Mouse (Mus musculus): ENCODE measurements at regions not wholly inside any gene's neighbourhood (a gene's known extent, or its start where the extent isn't known, plus 50 kb on each side); places are given as distances from the start of the nearest gene placed in this dataset.

DNA sequence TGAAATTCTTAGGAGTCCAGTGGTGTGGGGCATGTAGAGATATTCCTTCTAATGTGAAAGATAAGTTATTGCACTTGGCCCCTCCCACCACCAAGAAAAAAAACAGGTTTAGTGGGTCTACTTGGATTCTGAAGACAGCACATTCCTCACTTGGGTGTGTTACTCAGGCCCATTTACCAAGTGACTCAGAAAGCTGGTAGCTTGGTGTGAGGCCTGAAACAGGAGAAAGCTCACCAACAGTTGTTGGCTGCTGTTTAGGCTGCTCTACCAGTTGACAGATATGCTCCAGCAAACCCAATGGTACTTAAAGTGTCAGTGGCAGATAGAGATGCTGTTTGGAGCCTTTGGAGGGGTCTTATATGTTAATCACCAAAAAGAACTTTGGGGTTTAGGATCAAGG is 207.8 kb upstream of the Gm11042 start:
- no peak for DNase-seq (ENCODE audit: low read depth, low spot score)

- DNase-seq (ENCODE audit: low read depth, low spot score): no peak
These were observed 201.8 kb upstream of the Gm11042 start for GRCm38 (mm10) chr12:74518032-74518431.

DNA sequence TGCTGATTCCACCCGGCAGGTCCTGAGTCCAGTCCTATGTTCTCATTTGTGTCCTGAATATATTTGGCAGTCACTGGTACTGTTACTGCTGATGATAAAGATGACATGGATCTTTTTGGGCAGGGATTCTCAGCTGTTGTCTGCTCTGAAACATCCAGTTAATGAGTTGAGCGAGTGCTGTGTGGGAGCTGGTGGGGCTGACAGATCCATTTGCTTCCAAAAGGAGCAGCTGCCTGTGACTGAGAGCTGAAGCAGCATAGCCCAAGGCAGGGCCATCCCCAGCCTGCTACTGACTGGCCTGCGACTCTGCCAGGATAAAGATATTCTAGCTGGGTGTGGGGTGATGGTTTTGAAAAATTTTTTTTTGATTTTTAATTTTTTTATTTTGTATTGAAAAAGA is 200.3 kb upstream of the Gm11042 start:
- DNase-seq (ENCODE audit: low read depth, low spot score): no peak

DNA sequence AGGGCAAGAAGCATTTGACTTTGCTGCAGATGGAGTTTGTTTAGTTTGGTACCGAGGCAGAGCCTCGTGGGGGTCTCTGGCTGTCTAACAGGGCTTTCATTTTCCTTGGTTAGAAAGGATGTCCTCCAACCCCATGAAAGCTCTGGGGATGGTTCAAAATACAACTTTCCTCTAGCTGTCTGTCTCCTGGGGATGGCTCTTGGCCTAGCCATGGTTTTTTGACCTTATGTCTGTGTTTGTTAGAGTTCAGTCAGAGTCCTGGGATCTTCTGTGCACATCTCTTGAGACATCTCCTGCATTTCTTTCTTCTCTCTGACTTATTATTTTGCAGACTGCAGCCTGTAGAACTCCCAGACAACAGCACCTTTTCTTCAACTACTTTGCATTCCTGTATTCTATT is 186.6 kb upstream of the Gm11042 start:
- DNase-seq (ENCODE audit: low read depth, low spot score): no peak

DNA sequence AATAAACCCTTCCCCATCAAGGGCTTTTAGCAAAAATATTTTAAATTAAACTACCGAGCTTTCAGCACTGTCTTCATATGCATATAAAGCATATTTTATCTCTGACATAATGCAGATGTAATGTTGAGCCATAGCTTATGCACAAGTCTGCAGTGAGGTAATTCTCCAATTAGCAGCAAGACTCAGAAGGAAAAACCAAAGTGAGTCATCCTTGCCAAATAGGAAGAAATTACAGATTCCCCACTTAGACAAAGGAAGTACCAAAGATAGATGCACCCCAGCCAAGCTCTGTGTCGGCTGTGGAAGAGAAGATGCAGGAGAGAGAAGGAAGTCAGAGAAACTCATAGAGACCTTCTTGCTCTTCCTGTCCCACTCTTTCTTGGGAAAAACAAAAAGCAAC is 161.4 kb upstream of the Gm11042 start:
- no peak for DNase-seq (ENCODE audit: low read depth, low spot score)

DNA sequence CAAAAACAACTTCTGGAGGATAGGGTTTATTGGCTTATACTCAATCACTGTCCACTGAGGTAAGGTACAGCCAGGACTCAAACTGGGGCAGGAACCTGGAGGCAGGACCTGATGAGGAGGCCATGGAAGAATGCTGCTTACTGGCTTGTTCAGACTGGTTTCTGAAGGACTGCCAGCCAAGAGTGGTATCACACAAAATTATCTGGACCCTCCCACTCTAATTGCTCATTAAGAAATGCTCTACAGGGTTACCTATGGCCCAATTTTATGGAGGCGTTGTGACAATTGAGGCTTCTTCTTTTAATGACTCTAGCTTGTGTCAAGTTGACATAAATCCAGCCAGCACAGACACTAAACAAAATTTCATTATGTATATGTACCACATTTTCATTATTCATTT is 158.5 kb upstream of the Gm11042 start:
- DNase-seq (ENCODE audit: low read depth, low spot score): no peak

DNA sequence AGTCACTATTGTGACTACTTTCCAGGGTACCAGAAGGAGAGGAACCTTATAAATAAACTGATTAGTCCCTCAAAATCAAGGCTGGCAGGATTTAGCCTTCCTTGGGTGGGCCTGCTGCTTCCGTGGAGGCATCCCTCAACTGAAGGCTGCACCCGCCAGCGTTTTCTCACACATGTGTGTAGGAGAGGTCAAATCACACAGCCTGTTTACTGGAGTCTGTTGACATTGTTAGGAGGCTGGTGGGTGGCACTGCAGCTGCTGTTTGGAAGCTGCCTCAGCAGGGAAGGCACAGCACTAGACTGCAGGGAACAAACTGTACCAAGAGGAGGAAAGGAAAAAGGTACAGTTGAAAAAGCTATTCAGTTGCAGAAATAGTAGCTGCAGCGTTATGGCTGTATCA is 142.3 kb upstream of the Gm11042 start:
- no peak for DNase-seq (ENCODE audit: low read depth, low spot score)

DNA sequence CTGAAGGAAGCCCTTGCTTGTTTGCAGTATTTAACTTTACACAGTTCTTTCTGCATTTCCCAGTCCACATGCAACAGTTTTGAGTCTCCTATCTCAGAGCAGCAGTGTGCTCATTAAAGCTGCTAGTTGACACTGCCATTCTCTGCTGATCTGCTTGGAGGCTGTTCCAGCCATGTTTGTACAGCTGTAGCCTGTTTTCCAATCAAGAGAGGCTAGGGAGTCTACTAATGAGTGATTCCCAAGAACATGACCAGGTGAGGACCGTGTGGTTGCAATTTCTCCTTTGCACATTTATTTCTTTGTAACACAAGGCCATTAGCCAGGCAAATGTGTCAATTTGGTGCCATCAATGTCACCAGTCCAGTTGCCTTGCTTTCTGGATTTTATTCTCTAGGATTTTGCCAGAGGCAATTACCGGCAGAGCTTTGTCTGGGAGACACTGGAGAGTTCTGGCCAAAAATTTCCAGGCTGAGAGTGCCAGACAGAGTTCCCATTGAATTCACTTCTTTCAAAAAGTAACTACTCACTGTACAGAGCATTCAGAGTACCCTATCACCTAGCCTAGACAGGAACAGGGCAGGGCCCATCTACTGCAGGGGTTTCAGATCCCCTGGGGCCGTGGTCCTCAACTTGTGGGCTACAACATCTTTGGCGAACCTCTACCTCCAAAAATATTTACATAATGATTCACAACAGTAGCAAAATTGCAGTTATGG is 136.3 kb upstream of the Gm11042 start:
- no peak for DNase-seq (ENCODE audit: low read depth, low spot score)

DNA sequence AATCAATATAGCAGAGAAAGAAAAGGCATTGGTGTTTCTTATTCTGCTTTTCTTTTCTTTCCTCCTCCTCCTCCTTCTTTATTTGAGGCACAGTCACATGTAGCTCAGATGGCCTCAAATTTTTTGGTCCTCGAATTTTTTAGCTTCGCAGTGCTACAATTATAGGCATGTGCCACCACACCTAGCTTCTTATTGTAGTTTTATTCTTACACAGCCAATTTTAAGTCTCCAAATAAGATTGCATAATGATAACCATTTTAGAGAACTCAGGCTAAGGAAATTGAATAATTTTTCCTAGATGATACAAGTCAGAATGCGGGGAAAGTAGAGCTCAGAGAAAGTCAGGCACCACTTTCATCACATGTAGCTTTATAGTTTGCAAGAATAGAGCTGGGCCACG is 132.1 kb upstream of the Gm11042 start:
- DNase-seq (ENCODE audit: low read depth, low spot score): no peak

DNA sequence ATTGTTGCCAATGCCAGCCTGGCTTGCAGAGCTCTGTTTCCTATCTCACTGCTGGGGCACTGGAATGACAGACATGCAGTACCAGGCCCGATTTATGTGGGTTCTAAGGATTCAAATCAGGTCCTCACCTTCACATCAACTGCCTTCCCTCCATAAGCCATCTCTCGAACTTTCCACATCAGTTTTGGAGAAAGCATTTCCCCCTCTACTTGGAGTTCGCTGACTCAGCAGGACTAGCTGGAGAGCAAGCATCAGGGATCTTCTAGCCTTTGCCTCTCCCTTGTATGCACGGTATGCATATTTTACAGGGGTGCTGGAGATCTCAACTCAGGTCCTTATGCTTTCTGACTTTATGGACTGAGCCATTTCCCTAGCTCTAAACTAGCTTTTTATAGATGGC is 118.7 kb upstream of the Gm11042 start:
- DNase-seq (ENCODE audit: low read depth, low spot score): no peak

- DNase-seq (ENCODE audit: low read depth, low spot score): no peak
These were observed 98.5 kb upstream of the Gm11042 start for GRCm38 (mm10) chr12:74414738-74415137.

- DNase-seq (ENCODE audit: low read depth, low spot score): peak; percentile 10
These were observed 94.3 kb upstream of the Gm11042 start for GRCm38 (mm10) chr12:74410511-74410910.

DNA sequence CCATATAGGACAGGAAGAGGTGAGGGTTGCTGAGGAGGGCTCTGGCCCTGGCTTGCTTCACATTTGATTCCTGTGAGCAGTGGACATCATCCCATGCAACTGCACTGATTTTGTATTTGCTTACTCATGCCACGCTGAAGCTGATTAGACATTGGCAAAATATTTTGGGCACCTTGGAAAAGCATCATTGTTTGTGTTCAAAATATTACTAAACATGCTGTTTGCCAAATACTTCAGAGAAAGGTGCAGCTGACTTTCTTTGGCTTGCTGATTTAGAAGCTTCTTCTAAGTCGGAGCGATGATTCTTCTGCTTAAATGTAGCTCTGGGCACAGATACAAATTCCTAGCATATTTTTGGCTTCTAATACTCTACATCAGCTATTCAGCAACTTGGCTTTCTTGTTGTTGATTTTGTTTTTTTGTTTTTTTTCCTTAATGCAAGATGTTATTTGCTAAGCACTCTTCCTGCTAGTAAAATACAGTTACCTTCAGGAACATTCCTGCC is 91.4 kb upstream of the Gm11042 start:
- DNase-seq (ENCODE audit: low read depth, low spot score): peak; percentile 16

- peak; percentile 14 for DNase-seq (ENCODE audit: low read depth, low spot score)
These were observed 73.6 kb upstream of the Gm11042 start for GRCm38 (mm10) chr12:74389811-74390210.
